Mouse (Mus musculus) small intestine, adult 2 months (tissue): ENCODE measurements at regions not wholly inside any gene's neighbourhood (a gene's known extent, or its start where the extent isn't known, plus 50 kb on each side); places are given as distances from the start of the nearest gene placed in this dataset.
"Not testable (repeated sequence)": the region's sequence is repeated elsewhere in the genome, so short reads cannot be mapped to it uniquely, and the experiment has no call there.

ENCODE experiments used
- H3K27ac ChIP-seq: fragments of 200-500 bp; 2 replicates; pipeline ENCODE4 v1.5.1; 2012; ENCODE audit warnings: low read depth, low read length, control low read depth, inconsistent platforms; ENCODE audit not compliant: insufficient read depth
- H3K27me3 ChIP-seq: fragments of 200-500 bp; 2 replicates; pipeline ENCODE4 v1.6.1; 2012; ENCODE audit warnings: mild to moderate bottlenecking, moderate library complexity, low read length, inconsistent platforms; ENCODE audit not compliant: control insufficient read depth, insufficient read depth
- H3K36me3 ChIP-seq: fragments of 200-500 bp; 2 replicates; pipeline ENCODE4 v1.6.1; 2012; ENCODE audit warnings: mild to moderate bottlenecking, low read length, control low read depth, inconsistent platforms; ENCODE audit not compliant: control insufficient read depth, insufficient read depth
- H3K4me1 ChIP-seq: fragments of 200-500 bp; 2 replicates; pipeline ENCODE4 v1.6.1; 2012; ENCODE audit warnings: low read length, inconsistent platforms, mixed read lengths; ENCODE audit not compliant: control insufficient read depth, insufficient read depth, insufficient read length
- H3K4me3 ChIP-seq: fragments of 200-500 bp; 2 replicates; pipeline ENCODE4 v1.5.1; 2012; ENCODE audit warnings: low read depth, mild to moderate bottlenecking, control low read depth, inconsistent platforms, low read length, moderate library complexity
- CTCF ChIP-seq: fragments of 200-500 bp; IDR thresholded peaks from 2 replicates; pipeline ENCODE4 v1.5.1; 2012; ENCODE audit warnings: low read depth, mild to moderate bottlenecking, control low read depth, inconsistent platforms, low read length, moderate library complexity, mixed read lengths; ENCODE audit not compliant: insufficient replicate concordance, insufficient read length; ENCODE audit errors: extremely low read depth
- POLR2A ChIP-seq: fragments of 200-500 bp; IDR thresholded peaks from 2 replicates; pipeline ENCODE4 v1.6.1; 2012; ENCODE audit warnings: low read depth, mild to moderate bottlenecking, control low read depth, inconsistent platforms, low read length, moderate library complexity
- WGBS: fragments of 180-500 bp; shearing (Covaris S2); methylation state at CpG from one replicate; pipeline ENCODE4 v1.1.7; 2018; 5-methylcytosine and 5-hydroxymethylcytosine counted together

DNA sequence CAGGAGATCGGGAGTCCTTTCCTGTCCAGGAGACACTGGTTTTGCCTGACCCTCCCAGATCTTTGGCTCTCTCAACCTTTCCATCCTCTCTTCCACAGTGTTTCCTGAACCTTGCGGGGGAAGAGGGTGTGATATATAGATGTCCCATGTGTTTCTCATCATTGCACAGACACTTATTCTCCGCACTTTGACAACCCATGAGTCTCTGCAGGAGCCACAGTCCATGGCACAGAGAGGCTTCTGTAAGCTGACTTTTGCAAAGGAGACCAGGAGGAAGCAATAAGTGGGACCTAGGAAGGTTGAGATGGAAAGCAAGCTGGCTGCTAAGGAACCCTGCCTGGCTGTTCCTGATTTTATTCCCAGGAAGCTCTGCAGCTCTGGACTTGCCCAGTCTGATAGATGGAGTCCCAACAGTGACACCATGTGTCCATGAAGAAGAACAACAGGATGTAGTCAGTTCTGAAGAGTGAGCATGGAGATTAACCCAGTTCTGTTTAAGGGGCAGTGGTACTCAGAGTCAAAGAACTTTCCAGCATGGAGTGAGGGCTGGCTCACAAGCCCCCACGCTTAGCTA is 201.4 kb upstream of the Castor2 start:
- H3K27me3 ChIP-seq = no peaks in the 10 kb centered on the region
- H3K4me1 ChIP-seq = no peaks in the 10 kb centered on the region
- no peaks in the 10 kb centered on the region for H3K36me3 ChIP-seq
- no peak overlapping the region for H3K27ac ChIP-seq
- no peak overlapping the region for H3K4me3 ChIP-seq
- TF ChIP-seq POLR2A (no peak), CTCF (peak; percentile 23; the same call in 1 of the 2 replicates)
- WGBS = 78% methylated on average over 4 of the region's 4 CpGs

DNA sequence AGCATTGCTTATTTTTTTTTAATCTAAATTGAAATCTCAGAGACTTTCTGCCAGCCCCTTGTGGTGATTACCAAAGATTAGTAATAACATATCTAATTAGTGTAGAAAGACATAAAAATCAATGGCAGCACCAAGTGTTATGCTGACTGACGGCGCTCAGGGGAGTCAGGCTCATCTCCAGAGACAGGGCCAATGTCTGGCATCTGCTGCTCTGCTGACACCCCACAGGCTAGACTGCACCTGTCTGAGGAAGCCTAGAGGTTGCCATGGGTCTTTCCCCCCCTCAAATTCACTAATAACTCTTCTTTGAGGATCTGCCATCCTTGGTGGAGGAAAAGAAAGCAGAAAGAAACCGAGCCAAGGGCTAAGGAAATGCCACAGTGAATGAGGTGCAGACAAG is 208.8 kb upstream of the Castor2 start:
- no peak overlapping the region for H3K4me3 ChIP-seq
- no peak overlapping the region for H3K27ac ChIP-seq
- WGBS = 67% methylated on average over 3 of the region's 3 CpGs
- no peaks in the 10 kb centered on the region for H3K27me3 ChIP-seq
- H3K36me3 ChIP-seq = no peaks in the 10 kb centered on the region
- H3K4me1 ChIP-seq = no peaks in the 10 kb centered on the region
- TF ChIP-seq POLR2A (no peak), CTCF (no peak)

DNA sequence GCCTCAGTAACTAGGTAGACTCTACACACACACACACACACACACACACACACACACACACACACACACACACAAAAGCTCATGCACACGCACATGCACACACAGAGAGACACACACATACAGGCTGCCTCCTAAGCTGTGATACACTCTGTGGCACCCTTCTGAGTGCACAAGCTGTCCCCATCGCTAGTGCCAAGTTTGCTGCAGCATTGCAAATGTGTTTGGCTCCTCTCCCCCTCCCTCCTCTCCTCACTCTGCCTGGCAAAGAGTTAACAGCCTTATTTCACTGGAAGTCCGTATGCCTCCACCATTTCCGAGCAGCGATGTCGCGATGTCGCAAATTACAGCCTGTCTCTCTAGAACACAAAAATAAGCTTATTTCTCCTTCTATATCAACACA is 209.7 kb upstream of the Castor2 start:
- TF ChIP-seq POLR2A (no peak), CTCF (no peak)
- Histone ChIP-seq H3K36me3 (no peaks in the 10 kb centered on the region), H3K27ac (no peak overlapping the region), H3K4me3 (no peak overlapping the region), H3K4me1 (no peaks in the 10 kb centered on the region), H3K27me3 (no peaks in the 10 kb centered on the region)
- 79% methylated on average over 8 of the region's 8 CpGs for WGBS

DNA sequence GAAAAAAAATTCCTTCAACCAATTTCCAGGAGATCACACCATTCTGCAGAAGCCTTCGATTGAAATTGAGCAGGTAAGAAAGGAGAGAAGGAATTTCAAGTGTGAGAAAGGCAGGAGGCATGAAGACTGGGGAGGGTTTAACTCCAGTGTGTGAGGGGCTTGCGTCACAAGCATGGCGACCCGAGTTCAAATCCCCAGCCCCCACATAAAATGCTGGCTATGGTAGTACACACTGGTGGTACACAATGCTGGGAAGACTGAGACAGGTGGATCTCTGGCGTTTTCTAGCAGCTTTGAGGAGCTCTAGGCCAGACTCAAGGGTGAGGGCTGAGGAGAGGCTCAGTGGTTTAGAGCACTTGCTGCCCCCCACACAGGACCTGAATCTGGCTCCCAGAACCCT is 214.0 kb upstream of the Castor2 start:
- Histone ChIP-seq H3K36me3 (no peaks in the 10 kb centered on the region), H3K27ac (no peak overlapping the region), H3K4me3 (no peak overlapping the region), H3K27me3 (no peaks in the 10 kb centered on the region), H3K4me1 (no peaks in the 10 kb centered on the region)
- TF ChIP-seq POLR2A (no peak), CTCF (no peak)
- 76% methylated on average over 5 of the region's 5 CpGs for whole genome bisulfite sequencing

DNA sequence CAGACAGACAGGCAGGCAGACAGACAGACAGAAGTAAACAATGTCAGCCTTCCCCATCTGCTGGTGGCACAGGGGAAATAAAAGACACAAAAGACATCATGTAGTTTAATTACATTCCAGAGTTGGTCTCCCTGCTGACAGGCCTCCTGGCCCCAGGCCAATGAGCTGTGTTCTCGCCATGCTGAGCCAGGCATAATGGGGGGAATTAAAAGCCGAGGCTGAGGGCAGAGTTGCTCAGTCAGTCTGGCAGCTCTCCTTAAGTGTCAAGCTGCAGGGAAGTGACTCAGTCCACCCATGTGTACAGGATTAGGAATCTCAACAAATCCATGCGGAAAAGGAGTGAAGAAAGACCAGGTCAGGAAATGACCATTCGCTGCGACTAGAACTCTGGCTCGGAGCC is 214.5 kb upstream of the Castor2 start:
- Histone ChIP-seq H3K27ac (no peak overlapping the region), H3K36me3 (no peaks in the 10 kb centered on the region), H3K4me3 (no peak overlapping the region), H3K4me1 (no peaks in the 10 kb centered on the region), H3K27me3 (no peaks in the 10 kb centered on the region)
- WGBS = 58% methylated on average over 6 of the region's 6 CpGs
- TF ChIP-seq CTCF (no peak), POLR2A (no peak)

DNA sequence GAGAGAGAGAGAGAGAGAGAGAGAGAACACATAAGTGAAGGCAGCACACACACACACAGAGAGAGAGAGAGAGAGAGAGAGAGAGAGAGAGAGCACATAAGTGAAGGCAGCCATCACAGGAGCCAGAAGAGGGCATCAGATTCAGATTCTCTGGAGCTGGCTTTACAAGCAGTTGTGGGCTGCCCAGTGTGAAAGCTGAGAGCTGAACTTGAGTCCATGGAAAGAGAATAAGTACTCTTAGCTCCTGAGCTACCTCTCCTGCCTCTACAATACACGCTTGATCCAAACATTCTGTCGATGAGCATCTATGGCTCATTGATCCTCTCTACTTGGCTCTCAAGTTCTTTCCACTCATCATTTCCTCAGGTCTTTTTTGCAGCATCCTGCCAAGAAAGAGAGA is 214.9 kb upstream of the Castor2 start:
- no peaks in the 10 kb centered on the region for H3K36me3 ChIP-seq
- H3K4me3 ChIP-seq = no peak overlapping the region
- WGBS = 71% methylated on average over 2 of the region's 2 CpGs
- H3K27ac ChIP-seq = no peak overlapping the region
- H3K4me1 ChIP-seq = no peaks in the 10 kb centered on the region
- H3K27me3 ChIP-seq = no peaks in the 10 kb centered on the region
- TF ChIP-seq CTCF (no peak), POLR2A (no peak)

DNA sequence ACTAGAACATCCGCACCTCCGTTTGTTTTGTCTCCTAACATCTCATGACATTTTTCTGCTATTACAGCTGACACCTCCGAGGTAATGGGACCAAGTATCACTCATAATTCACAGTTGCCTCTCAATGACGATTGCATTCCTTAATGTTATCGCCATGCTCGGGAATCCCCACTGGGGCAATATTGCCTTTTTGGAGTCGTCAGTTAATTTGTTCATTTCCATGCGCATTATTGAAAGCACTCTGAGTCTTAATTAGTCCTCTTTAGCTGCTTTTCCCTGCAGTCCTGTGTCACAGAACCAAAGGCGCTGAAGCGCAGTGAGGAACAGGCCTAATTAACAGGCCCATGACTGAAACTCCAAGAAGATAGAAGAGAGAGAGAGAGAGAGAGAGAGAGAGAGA is 255.0 kb upstream of the Castor2 start:
- no peaks in the 10 kb centered on the region for H3K4me1 ChIP-seq
- no peak overlapping the region for H3K4me3 ChIP-seq
- 73% methylated on average over 10 of the region's 10 CpGs for WGBS
- no peak overlapping the region for H3K27ac ChIP-seq
- no peak for TF ChIP-seq POLR2A
- TF ChIP-seq CTCF = no peak
- H3K36me3 ChIP-seq = no peaks in the 10 kb centered on the region
- H3K27me3 ChIP-seq = no peaks in the 10 kb centered on the region

DNA sequence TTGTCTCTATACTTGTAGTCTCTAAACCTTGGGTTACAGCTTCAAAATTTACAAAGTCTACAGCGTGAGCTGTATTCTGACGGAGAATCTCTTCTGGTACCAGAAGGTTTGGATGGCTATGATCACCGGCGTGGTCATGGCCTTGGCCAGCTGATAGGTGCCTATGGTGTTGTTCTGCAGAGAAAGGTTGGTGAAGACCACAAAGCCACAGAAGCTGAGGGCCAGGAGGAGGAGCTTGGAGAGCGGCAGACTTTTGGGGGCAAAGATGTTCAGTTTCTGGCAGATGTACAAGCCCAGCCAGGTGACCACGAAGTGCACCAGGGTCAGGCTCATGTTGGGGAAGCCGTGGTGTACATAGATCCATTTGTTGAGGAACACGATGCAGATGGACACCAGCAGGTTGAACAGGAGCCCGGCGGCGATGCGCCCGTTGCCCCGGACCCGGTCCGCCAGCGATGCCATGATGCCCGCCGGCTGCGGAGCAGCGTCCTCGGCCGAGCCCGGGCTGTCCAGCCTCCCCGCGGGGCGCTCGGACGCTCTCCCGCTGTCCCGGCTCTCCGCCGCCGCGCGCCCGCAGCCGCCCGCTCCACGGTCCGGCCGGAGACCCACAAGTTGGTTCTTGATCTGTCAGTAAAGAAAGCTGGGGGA is 257.3 kb upstream of the Castor2 start:
- H3K36me3 ChIP-seq, H3K4me3 ChIP-seq, H3K27ac ChIP-seq, H3K4me1 ChIP-seq, H3K27me3 ChIP-seq: not testable (repeated sequence)
- 49% methylated on average over 22 of the region's 42 CpGs for WGBS
